Mouse (Mus musculus) megakaryocyte, embryonic 14.5 days (primary cell): ENCODE results near the gene Gprc5c.

ENCODE experiments used
- FLI1 ChIP-seq: IDR thresholded peaks from 2 replicates; pipeline ENCODE4 v1.6.1; 2012; ENCODE audit warnings: low read length, inconsistent platforms, mixed read lengths
- GATA1 ChIP-seq: IDR thresholded peaks from 3 replicates; pipeline ENCODE4 v1.6.1; 2012; ENCODE audit warnings: mixed read lengths, low read length, inconsistent platforms, borderline replicate concordance

DNA sequence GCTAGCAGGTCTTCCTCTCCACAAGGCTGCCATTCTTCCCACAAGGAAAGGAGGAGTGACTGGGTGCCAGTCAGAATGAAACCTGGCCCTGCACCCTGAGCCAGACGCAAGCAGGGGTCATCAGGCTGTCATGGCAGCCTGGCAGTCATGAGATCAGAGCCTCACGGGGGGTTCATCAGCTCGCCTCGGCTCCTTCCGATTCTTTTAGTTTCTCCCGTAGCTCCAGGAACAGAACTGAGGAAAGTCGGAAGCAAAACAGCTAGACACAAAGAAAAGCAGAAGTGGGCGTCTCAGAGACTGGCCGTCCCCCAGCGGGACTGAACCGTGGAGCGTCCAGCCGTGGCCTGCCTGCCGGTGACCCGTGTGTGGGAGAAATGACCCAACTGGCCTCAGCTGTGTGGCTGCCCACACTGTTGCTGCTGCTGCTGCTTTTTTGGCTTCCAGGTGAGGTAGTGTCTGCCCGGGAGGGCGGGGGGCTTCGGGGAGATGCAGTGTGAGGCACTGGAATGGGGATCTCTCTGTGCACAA, 39.1 kb downstream of the Gprc5c start, which contains the start of gene Cd300a:
- TF ChIP-seq FLI1 (no peak), GATA1 (no peak)
